Mouse (Mus musculus): ENCODE data around the gene Zfhx3.

- TF ChIP-seq CTCF (IDR thresholded peaks at IDR 0.05; ENCODE audit: low read depth, low read length) (no peak), GATA1 (IDR thresholded peaks at IDR 0.05; ENCODE audit: borderline replicate concordance, low read length) (no peak), TAL1 (conservative IDR thresholded peaks at IDR 0.05; ENCODE audit: low read depth, low read length) (no peak), POLR2AphosphoS5 (IDR thresholded peaks at IDR 0.05; ENCODE audit: insufficient replicate concordance, low read depth, low read length) (no peak), GATA2 (IDR thresholded peaks at IDR 0.05; ENCODE audit: borderline replicate concordance, low read depth, low read length) (no peak)
Measured at GRCm38 (mm10) chr8:108300964-108301615, 358.6 kb downstream of the Zfhx3 start.
